Mouse (Mus musculus) retina, adult 2 months (tissue): ENCODE measurements around the gene Abca8b.
A peak's percentile ranks its signal among the peaks of the same experiment; 100 is the strongest.
"Not testable (repeated sequence)": the region's sequence is repeated elsewhere in the genome, so short reads cannot be mapped to it uniquely, and the experiment has no call there.

ENCODE experiments used
- DNase-seq: peaks from one replicate; pipeline ENCODE4 v3.0.0-alpha.2; 2012; ENCODE audit warnings: low read depth, low spot score

Gene Abca8b

GRCm38 (mm10) chr11:109995624-109996023 lies at the start of gene Abca8b:
Abca8b (minus strand) TSS chr11:109995845.
- peak; percentile 26 for DNase-seq

- DNase-seq = no peak
Observed at GRCm38 (mm10) chr11:110037795-110038194, 42.1 kb upstream of the Abca8b start.

GRCm38 (mm10) chr11:110028913-110029695 lies 33.5 kb upstream of the Abca8b start:
- no peak for DNase-seq

DNA sequence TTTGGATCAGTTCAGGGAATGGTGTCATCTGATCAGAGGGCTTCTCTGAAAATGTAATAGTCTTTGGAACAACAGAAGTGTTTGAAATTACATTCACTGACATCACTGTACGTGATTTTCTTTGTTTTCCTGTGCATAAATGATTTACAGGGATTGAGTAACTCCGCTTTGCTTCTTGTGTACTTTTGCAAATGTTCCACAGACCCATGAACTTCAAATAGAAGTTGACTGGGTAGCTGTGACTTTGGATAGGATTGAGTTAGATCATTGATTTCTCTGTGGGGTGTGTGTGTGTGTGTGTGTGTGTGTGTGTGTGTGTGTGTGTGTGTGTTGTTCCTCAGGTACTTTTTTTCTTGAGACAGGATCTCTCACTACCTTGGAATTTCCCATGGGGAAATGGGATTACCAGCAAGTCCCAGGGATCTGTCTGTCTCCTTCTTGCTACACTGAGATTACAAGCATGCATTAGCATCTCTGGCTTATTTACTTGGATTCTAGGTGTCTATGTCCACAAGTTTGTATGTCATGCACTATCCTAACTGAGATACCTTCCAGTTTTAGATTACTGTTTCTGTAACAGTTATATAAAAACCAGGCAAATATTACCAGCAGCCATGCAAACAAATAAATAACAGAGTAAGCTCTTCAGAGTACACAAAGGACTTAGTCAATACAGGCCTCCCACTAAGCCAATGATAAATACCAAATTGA lies 15.3 kb upstream of the Abca8b start:
- DNase-seq = no peak

DNA sequence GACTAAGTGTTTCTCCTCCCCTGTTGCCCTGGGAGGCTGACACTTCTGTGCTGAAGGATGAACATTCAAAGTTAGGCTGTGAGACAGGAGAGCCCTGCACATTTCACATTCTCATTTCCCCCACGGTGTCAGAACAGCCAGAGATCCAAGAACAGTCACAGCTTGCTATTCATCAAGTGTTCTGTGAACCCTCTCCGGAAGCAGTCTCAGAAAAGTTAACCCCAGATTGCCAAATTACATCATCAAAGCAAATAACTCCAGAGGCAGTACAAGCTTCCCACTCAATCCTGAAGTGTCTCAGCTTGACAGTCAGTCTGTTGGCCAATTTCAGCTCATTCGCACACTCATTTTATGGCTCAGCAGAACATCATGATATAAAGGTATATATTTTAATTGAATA lies 632 bp downstream of the Abca8b start:
- no peak for DNase-seq

DNA sequence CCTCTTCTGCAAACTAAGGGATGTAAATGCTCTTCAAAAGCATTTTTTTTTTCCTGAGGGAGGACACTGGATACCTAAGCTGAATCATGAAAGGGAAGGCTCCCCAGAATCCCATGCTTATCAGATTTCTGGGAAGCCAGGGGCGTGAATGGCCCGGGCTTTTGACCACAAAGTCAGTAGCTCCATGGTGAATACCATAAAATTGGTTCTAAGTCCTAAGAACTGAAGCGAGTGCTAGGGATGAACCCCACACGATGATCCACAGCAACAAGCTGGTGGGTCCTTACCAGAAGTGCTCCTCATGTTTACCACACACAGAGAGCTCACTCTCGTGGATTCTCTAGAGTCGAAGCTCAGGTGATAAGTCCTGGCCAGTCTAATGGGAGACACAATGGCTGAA lies 1.6 kb downstream of the Abca8b start:
- DNase-seq = no peak

DNA sequence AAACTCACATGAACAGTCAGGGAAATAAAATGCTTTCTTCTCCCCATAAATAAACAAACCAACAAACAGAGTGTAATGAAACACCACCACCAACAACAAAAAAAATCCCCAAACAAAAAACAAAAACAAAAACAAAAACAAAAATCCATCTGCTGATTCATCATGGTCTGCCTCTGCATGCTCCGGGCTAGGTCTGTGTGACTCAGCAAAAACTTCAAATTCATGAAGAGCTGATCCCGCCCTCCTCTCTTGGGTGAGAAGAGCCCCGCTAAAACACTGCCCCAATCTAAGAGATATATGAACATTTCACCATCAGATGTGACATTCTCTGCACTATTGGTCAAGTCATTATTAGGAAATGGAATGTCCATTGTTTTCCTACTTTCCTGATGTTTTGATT lies 4.4 kb downstream of the Abca8b start:
- no peak for DNase-seq

DNA sequence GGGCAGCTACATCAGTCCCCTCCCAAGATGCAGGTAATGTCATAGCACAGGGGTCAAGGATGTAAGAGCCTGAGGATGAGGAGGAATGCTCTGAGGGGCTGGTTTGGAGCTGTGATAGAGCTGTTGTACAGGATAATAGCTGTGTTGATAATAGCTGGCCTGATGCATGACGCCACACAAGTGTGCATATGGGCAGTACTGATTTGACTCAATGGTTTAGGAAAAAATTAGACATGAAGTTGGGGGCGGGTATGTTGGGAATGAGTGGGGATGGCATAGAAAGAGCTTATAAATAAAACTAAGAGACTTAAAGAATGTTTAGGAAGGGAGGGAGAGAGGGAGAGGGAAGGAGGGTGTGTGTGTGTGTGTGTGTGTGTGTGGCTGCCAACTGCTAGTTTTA lies 5.4 kb downstream of the Abca8b start:
- no peak for DNase-seq

GRCm38 (mm10) chr11:109988164-109988563 lies 7.5 kb downstream of the Abca8b start:
- no peak for DNase-seq

DNA sequence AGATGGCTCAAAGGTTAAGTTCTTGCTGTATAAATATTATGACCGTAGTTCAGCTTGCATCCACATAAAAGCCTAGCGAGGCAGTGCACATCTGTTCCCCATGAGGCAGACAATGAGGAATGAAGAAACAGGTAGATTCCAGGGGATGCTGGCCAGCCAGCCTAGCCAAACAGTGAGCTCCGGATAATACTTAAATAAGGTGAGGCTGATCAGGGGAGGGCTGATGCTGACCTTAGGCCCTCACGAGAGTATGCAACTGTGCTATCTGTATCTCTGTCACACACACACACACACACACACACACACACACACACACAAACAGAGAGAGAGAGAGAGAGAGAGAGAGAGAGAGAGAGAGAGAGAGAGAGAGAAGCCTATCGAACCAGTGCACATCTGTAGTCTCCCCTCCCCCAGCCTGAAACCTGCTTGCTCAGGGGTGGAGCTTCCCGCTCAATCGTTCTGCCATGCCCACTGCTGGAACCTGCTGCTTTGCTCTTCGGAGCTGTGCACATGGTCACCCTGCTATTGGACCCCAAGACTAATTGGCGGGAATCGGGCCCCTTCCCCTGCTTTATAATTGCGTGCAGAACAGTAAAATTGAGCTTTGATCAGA lies 8.1 kb downstream of the Abca8b start:
- DNase-seq = not testable (repeated sequence)

DNA sequence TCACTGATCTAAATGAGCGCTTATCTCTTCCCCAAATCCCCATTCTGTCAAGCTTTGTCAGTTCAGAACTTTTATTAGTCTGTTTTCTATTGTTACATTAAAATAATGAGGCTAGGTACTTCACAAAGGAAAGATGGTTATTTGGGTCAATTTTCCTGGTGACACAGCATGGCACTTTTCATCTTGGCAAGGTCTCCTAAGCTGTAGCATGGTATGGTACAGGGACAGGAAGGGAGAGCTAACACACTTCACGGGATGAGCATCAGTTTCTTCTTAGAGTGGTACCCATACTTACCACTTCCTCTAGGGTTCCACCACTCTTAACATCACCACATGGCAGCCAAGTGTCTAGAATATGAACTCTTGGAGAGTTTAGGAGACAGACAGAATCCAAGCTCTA lies 13.8 kb downstream of the Abca8b start:
- no peak for DNase-seq

DNA sequence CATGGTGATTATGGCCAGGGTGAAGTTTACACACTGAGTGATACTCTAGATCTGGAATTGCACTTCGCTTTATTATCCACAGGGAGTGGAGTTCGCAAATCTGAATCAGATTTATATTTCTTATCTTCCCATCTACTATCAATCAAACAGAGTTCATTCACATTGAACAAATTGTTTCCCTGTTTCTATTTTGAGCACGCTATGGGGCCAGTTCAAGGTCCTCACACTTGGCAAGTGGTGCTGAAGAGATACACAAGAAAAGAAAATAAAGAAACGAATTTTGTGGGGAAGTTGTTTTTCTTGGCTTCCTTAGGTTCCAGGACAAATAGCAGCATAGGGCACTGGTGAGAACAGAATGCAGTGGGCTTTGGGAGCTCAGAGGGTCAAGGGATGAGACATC lies 25.1 kb downstream of the Abca8b start:
- DNase-seq = no peak

DNA sequence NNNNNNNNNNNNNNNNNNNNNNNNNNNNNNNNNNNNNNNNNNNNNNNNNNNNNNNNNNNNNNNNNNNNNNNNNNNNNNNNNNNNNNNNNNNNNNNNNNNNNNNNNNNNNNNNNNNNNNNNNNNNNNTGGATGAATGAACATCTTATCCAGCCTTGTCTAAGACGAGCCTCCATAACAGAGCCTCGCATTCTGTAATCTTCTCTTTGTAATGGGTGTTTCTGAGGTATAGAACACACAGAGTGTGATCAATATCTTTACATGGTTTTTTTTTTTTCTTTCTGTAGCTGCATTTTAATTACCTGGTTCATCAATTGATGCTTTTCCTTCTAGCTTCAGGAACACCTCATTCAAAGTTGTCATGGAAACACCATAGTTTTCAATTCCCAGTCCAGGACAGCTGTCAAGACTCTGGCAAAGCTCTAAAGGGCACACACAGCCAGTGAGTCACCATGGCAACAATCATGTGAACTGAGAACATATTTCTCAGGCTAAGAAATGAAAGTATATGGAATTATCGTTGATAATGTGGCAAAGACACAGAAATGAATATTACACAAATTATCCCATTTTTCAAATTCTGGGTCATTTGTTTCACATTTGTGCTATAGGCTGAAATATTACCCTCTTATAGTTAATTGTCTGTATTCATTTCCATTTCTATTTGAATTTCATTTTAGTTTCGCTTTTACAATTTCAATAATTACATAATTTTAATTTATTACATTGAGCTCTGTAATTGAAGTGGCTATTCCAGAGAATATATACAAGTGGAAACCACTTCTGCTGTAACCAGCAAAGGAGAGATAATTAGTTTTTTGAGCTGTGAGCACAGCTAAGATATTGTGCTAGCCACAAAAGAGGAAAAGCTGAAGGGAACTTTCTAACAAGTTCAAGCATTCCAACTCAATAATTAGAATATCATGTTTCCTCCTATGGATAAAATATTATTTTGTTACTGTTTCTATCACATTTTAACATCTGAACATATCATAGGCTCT lies 33.9 kb downstream of the Abca8b start:
- no peak for DNase-seq

GRCm38 (mm10) chr11:109955185-109955584 lies 40.5 kb downstream of the Abca8b start:
- DNase-seq = no peak

DNA sequence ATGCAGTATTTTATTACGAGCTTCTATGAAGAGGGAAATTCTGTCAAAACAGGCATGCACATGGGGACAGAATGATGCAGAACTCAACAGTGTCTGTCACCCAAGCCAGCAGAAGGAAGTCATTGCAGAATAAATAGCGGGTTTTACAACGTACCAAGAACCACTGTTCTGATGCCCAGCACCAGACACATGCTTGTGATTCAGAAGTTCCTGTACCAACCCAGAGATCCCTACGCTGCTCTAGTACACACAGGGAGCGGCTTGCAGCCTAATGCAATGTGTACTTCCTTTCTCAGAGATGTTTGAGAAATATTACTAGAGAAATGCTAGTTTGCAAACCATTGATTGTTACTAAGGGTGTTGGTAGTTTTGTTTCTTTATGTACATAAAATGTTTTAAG lies 58.7 kb downstream of the Abca8b start:
- no peak for DNase-seq

GRCm38 (mm10) chr11:109933207-109933606 lies 62.4 kb downstream of the Abca8b start:
- DNase-seq = not testable (repeated sequence)

GRCm38 (mm10) chr11:109928489-109928888 lies 67.2 kb downstream of the Abca8b start:
- no peak for DNase-seq

DNA sequence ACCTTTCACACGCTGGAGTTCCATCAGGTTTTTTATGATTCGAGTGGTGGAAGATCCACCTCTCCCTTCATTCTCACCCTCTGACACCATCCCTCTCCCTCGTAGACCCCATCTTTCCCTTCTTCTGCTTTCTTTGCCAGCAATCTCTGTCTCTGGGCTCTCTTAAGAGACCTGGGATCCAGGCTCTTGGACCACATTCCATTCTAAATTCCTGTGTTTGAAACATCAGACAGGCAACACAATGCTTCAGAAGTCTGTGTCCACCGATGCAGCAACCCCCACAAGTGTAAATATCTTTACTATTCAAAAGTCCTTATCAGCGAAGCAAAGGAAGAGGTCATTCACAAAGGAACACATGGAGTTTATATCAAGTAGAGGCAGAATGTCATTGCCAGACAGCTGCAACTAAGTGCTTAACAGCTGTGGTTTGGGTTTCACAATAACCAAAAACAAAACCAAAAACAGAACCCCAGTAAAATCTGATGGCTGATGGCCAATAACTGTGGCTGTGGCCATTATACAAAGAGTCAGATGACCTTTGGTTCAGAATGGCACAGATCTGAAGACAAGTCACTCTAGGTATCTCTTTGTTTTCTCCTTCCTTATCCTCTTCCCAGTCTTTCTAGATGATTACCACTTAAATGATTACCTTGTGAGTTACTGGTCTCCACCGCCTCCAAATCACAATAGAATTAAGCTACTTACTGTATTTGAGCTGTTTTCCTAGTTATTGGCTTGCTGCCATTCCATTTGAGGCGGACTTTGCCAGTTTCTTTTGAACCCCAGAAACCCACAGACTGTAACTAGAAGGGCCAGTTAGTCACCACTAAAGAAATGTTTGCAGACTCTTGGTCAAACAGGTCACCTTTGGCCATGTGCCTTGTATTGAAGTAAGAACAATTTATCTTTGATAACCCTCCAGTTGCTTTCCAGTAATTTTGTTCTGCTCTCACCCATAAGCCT lies 68.6 kb downstream of the Abca8b start:
- DNase-seq = no peak

GRCm38 (mm10) chr11:109922236-109922635 lies 73.4 kb downstream of the Abca8b start:
- DNase-seq = no peak

DNA sequence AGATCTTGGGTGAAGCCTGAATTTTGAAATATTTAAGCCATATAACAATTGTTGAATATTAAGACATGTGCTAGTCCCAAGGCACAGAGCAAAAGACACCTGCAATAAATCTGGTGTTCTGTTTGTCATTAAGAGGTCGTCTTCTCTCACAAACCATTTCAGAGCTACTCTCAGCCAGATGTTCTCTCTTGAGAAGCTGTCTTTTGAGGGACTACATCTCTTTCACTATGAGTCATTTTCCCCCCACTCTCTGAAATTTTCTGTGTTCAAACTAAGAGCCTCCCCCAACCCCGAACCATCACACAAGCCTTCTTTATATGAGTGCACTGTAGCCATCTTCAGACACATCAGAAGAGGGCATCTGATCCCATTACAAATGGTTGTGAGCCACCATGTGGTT lies 76.2 kb downstream of the Abca8b start:
- no peak for DNase-seq
